Mouse (Mus musculus) urinary bladder, postnatal 36 days (tissue): ENCODE results near the gene Grm4.

Experiments used
- DNase-seq, 2 experiments: peaks; one replicate each; pipeline ENCODE4 v3.0.0; 2022; ENCODE audit warnings: low spot score in 2 of 2, mixed read lengths in 1 of 2

The Grm4 gene

DNA sequence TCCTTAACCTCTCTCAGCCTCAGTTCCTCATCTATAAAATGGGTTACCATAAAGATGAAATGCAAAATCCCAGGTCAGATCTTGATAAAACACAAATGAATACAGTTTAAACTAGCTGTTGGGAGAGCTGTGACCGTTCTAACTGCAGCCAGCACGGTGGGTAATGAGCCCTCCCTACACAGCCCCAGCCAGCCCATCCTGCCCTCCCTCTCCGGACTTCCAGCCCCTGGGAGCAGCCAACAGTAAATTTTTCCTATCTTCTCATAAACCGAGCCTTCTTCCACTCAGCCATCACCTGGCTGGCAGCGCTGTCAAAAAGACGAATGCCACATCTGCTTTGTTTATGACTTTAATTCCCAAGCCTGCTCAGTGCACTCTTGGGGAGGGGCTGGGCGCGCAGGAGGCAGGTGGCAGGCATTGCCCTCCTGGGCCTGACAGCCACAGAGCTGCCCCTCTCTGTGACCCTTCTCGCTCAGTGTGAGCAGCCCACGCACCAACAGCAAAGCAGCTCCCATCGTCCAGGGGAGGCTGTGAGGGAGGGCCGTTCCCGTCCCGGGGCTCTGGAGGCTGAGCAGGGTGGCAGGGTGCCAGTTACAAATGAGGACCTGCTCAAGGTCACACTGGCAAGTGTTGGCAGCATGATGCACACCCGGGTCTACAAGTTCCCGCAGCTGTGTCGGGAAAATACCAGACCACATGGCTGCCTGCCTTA is 75.7 kb downstream of the Grm4 start:
- DNase-seq = no peak

DNA sequence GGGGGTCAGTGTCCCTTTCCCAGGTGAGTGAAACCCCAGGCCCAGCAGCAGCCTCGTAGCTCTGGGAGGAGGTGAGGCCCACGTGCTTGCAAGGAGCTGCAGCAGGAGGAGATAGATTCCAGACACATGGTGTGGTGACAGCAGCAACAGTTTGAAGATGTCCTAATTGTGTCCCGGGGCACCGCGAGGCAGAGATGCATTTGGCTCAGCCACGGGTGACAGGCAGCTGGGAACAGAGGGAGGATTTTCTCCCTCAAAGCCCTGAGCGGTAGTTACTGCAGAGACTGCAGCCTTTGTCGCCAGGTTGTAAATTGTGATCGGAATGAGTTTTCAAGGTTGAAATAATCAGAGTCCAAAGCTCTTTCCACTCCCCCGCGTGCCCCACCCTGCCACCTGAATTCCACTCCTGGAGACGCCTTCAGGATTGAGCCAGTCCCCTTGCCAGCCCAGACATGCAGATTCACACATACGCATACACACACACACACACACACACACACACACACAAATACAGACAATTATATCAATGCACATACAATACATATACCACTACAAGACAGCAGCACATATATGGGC is 78.6 kb downstream of the Grm4 start:
- no peak for DNase-seq

DNA sequence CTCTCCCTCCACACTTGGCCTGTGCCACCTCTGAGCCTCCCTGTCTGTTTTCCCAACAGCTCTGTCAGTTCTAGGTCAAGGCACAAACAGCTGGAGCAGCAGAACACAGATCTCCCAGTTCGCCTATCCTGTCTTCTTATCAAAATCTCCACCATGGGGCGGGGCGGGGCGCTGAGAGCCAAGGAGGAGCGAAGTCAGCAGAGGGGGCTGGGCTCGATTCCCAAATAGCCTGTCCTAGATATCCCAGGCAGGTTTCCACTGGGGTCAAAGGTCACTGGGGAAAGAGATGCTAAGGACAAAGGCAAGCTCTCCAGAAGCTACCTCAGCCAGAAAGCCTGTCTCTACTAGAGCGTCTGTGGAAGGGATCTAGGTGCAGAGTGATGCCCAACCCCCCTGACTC is 79.4 kb downstream of the Grm4 start:
- DNase-seq = no peak

DNA sequence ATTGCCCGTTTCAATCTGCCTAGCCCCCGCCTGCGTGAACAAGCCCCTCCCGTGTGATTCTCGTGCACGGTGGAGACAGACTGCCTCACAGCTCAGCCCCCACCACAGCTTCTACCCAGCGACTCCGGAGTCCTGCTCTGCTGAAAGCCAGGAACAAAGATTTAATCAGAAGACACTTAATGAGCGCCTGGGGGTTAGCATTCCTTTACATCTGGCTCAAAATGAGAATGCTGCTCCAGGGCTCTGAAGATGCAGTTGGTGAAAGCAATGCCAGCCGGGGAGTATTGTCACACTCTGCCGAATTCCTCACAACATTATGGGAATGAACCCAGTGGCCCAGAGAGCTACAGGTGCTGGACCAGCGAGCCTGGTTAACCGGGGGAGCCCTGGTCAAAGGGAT is 85.4 kb downstream of the Grm4 start:
- no peak for DNase-seq

DNA sequence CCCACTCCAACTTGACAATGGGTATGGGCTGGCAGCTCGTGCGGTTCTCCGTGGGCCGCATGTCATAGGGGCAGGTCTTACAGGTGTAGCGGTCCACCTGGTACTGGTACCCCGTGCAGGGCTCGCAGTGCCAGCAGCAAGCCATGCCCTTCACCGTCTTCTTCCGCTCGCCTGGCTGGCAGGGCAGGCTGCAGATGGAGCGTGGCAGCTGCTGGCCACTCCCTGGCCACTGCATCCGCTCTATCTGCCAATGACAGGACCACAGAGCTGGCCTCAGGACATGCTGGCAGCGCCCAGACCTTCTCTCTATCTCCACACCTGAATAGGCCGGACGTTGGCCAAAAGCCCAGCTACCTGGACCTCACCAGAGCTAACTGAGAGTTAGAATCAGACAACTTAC is 86.0 kb downstream of the Grm4 start:
- DNase-seq = no peak

DNA sequence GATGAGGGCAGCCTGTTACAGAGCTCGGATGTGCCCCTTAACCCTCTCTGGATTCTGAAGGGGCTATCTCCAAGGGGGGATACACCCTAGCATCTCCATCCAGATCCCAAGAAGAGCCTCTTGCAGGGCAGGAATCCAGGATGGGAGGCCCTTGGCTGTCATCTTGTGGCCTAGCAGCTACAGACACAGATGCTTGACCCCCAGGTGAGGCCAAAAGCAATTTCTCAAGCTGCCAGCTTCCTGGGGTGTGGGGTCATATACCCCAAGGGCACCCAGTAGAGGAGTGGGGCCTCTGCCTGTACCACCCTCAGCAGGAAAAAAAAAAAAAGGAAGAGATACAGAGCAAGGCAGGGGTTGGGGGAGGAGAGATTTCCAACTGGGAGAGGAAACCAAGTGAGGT is 87.1 kb downstream of the Grm4 start:
- DNase-seq = no peak

DNA sequence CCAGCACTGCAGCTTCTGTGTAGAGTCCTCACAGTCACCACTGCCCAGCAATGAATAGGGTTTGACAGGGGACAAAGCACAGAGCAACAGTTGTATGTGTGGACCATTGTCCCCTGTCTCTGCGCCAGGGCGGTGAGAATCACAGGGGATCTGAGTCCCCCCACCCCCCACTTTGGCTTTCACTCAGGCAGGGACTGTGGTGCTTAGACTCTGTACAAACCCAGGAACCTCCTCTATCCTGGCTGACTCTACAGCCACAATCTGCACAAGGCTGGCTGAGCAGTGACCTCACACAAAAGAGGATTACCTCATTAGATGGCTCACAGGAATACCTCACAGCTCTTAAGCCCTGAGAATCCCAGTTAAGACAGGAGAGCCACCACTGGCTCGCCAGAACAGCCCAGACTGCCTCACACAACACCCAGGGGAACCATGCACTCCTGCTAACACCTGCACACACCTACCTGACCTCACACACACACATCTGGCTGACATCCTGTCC is 88.0 kb downstream of the Grm4 start:
- DNase-seq = no peak

GRCm38 (mm10) chr17:27432145-27432650 is 89.0 kb downstream of the Grm4 start:
- DNase-seq = no peak

GRCm38 (mm10) chr17:27431049-27431839 is 90.0 kb downstream of the Grm4 start:
- DNase-seq = no peak

DNA sequence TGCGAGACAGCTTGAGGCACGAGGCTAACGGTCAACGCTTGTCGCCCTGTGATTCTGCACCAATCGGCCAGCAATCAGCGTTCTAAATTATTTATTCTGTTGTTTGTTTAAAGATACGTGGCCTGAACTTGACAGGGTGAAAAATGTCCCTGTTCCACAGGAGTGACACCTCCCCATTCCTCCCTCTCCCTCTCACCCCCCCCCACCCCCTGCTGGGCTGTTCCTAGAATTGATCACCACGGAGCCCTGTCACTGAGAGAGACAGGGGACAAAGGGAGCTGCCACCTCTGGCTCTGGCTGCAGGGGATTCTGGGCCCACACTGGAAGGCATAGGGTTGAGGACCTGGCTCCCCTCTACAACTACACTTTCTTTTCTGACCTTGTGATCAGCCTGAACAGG is 91.4 kb downstream of the Grm4 start:
- no peak for DNase-seq

- DNase-seq = no peak
Observed at GRCm38 (mm10) chr17:27425016-27425415, 96.2 kb downstream of the Grm4 start.

- no peak for DNase-seq
Observed at GRCm38 (mm10) chr17:27424356-27424755, 96.8 kb downstream of the Grm4 start.

- no peak for DNase-seq
Observed at GRCm38 (mm10) chr17:27422726-27423381, 98.3 kb downstream of the Grm4 start.

DNA sequence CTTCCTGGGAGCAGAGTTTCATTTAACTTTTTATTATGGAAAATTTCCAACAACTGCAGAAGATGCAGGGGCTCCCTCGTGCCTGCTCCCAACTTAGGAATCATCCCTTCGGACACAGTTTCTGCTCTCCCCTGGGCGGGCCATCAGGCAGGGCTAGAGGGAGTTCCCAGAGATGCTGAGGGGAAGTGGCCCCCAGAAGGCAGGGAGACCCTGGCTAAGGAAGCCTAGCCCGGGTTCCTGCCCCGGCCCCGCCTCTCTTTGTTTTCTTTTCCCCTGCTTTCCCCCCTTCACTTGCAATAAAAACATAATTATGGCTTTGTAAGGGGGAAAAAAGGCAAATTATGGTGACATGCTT is 98.9 kb downstream of the Grm4 start:
- no peak for DNase-seq

- no peak for DNase-seq
Observed at GRCm38 (mm10) chr17:27421837-27422236, 99.4 kb downstream of the Grm4 start.

GRCm38 (mm10) chr17:27409006-27409405 is 112.2 kb downstream of the Grm4 start:
- DNase-seq = no peak

DNA sequence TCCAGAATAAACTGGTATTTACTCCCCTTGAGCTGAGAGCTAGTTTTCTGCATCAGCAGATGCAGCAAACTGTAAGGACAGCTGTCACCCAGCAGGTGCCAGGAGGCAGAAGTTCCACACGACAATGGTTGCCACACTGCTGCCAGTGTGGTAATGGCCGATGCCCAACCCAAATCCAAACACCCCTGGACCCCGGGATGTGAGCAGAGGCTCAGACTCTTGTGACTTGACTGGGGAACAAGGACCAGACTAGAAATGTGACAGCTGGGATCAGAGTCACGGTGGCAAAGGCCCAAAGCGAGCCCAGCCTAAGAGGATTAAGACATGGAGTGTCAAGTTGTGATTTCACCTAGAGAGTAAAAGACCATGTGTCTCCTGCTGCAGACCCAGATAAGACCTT is 112.7 kb downstream of the Grm4 start:
- no peak for DNase-seq

DNA sequence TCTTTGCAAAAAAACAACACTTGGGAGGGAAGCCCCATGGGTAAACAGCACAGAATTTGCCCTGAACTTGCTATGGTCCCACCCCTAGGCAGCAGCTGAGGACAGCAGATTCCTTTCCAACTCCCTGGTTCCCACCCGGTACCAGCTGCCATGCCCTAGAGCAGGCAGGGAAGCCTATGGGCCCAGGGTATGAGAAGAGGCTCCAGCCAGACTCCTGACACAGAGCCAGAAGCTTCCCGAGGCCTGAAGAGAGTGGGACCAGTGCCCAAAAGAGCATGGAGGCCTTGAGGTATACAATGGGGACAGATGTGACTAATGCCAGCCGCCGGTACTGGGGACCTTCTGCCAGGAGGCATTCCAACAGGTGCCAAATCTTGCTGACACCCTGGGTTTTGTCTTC is 114.2 kb downstream of the Grm4 start:
- DNase-seq = no peak

DNA sequence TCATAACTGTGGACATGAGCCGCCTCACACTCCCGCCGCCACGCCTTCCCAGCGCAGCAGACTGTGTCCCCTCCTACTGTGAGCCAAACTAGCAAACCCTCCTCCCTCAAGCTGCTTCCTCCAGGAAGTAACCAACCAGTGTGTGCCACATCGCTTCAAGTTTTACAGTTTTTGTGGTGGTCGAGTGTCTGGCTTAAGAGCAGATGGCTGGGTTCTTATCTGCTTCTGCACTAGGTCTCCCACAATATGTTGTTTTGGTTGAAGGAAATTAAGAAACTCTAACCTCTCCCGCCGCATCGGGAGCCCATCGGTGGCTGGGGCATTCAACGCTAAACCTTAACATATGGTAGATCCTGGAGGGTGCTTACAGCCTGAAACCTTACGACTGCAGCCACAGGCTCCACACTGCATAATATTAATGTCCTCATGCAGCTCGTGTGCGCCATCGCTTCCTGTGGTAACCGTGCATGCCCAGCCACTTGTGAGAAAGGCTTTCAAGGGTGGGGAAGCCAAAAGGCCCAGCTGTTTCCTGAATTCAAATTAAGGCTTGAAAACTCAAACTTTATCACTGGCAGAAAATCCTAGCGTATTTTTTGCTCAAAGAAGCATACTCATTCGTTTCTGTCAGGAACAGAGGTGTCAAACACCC is 115.7 kb downstream of the Grm4 start:
- no peak for DNase-seq

DNA sequence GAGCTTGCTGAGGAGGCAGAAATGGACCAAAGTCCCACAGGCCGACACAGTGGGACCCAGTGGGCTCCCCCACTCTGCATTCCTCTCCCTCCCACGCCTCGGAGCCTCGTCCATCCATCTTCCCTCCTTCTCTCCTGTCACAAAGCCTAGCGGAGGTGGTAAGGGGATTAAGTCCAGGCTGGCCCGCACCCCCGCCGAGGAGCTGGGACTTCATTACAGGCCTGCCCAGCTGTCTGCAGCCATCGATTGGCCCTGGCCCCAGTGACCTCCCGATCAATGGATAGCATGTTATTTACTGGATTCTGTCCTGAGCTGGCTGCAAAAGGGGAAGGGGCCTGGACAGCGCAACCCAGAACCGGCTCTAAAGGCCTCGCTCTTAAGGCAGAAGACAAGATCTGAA is 120.0 kb downstream of the Grm4 start:
- no peak for DNase-seq

DNA sequence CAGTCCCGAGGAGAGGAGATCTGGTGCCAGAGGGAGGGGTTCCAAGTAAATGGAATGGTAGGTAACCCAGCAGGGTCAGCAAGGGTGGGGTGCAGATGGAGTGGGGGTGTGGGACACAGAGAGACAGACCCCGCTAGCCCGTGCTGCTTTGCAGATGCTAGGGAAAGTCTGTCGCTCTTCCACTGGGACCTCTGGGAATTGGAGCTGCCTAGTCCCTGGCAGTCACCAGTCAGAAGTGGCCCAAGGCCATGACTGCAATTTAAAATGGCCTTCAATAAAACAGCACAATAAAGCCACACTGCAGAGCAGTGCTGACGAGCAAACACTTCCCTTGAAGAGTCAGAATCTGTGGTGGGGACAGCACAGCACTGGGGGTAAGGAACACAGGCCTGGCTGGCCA is 127.3 kb downstream of the Grm4 start:
- no peak for DNase-seq

DNA sequence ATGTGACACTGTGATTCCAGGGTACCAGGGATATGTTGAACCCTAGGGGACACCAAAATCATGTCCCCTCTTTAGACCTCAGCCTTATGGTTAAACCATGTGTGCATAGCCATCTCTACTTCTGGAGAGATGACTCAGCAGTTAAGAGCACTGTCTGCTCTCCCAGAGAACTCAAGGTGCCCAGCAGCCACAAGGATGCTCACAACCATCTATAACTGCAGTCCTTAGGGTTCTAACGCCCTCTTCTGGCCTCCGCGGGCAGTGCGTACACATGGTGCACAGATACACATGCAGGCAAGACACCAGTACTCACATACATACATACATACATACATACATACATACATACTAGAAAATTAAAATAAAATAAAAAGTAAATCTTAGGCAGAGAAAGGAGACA is 127.8 kb downstream of the Grm4 start:
- no peak for DNase-seq
